Mouse (Mus musculus): ENCODE data around the gene Mapk3. TPM values are rescaled to one million over a fixed set of nuclear protein-coding genes. Genes with fewer than 3 reads are reported as not detected.

Gene Mapk3
- total and polyA plus RNA-seq, 3 experiments = 5.2 to 45.1 TPM; not detected in 1

DNA sequence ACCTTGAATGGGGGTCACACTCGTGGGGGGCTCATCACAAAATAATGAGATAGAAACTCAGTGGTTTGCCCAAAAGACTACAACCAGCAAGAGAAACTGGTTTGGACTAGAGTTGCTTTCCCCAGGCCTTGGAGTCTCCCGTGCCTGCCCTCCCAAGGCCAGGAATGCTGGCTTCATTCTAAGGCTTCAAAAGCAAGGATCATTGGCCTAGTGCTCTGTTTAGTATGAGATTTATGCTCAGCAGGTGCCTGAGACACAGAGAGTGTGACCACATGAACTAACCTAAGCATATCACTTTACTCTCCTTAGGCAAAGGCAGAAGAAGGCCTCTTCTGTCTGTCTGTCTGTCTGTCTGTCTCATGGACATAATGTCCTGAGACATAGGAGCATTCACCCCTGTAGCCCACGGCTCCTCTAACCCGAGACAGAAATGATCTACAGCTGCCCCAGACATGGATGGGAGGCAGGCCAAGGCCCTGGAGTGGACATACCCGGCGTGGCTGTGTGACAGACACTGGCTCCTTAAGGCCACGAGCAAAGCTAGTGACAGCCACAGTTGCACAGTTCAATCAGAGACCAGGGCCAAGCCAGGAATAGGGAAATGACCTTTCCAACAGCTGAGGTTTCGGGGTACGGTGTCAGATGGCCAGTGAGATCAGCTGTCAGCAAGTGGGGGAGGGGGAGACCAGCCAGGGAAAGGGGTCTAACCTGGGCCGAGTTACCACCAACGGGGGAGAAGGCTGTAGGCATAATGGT, 42.9 kb downstream of the Mapk3 start:
- peaks cover 0 to 35% of the 10 kb centered on the region in 2 experiments; a peak in 3 of 4 replicates for H3K36me3 ChIP-seq (ENCODE audit: control insufficient read depth in 1 of 2, insufficient read depth in 2 of 2, low read length in 2 of 2)
- H3K4me1 ChIP-seq (ENCODE audit: control insufficient read depth in 1 of 2, insufficient read depth in 2 of 2, low read length in 2 of 2) = peaks cover 20 to 37% of the 10 kb centered on the region in 2 experiments
- H3K4me3 ChIP-seq (ENCODE audit: control insufficient read depth in 1 of 2, insufficient read depth in 1 of 2, low read depth in 2 of 2, low read length in 2 of 2) = peak overlapping the region; percentile 23 to 25; a peak in 3 of 4 replicates
- H3K9me3 ChIP-seq (replicated peaks; ENCODE audit: insufficient read depth, low read length) = no peaks in the 10 kb centered on the region
- H3K9ac ChIP-seq (ENCODE audit: control insufficient read depth, low read depth, low read length, poor library complexity, severe bottlenecking) = peak overlapping the region; percentile 43
- 0 out of 2 replicates have a peak, but pooled peaks have one; percentile 53 for TF ChIP-seq MAZ (IDR thresholded peaks at IDR 0.05; ENCODE audit: low read depth, low read length)
- 0 out of 2 replicates have a peak, but pooled peaks have one; percentile 1 for TF ChIP-seq TCF12 (IDR thresholded peaks at IDR 0.05; ENCODE audit: low read depth, low read length)
- no peak for TF ChIP-seq CTCF (IDR thresholded peaks at IDR 0.05 in 2 of 3, conservative IDR thresholded peaks at IDR 0.05 in 1 of 3; ENCODE audit: control insufficient read depth in 1 of 3, insufficient read depth in 1 of 3, low read depth in 2 of 3, low read length in 3 of 3, poor library complexity in 1 of 3, severe bottlenecking in 1 of 3)
- no peak for TF ChIP-seq ZKSCAN1 (IDR thresholded peaks at IDR 0.05; ENCODE audit: low read depth, low read length)
- no peak for TF ChIP-seq POLR2AphosphoS2 (IDR thresholded peaks at IDR 0.05; ENCODE audit: low read length)
- no peak for DNase-seq (ENCODE audit: low read depth, low spot score)
- H3K27me3 ChIP-seq (ENCODE audit: control insufficient read depth in 1 of 2, insufficient read depth in 2 of 2, low read length in 2 of 2) = no peaks in the 10 kb centered on the region
- peak overlapping the region; percentile 92 for H3K27ac ChIP-seq (ENCODE audit: control insufficient read depth, low read depth, low read length)
- H3K79me2 ChIP-seq (ENCODE audit: control insufficient read depth, insufficient read depth, low read length, poor library complexity) = peaks cover 22% of the 10 kb centered on the region

DNA sequence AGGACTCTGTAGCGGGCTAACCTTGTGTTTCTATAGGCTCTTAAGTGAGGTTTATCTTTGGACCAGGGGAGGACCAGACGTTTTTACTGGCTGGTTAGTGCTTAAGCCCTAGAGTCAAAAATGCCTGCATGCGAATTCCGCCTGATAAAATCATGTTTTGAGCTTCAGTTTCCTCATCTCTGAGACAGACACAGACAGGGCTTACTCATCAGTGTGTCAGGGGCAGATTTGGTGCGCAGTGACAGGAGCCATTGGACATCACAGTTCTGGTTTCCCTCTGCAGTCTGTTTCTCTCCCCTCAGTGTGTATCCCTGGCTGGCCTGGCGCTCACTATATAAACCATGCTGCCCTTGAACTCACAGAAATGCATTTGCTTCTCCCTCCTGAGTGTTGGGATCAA, 43.8 kb downstream of the Mapk3 start:
- H3K79me2 ChIP-seq (ENCODE audit: control insufficient read depth, insufficient read depth, low read length, poor library complexity) = peaks cover 13% of the 10 kb centered on the region
- H3K36me3 ChIP-seq (ENCODE audit: control insufficient read depth in 1 of 2, insufficient read depth in 2 of 2, low read length in 2 of 2) = peaks cover 0 to 37% of the 10 kb centered on the region in 2 experiments; a peak in 2 of 4 replicates
- DNase-seq (ENCODE audit: low read depth, low spot score) = peak; percentile 94
- H3K27ac ChIP-seq (ENCODE audit: control insufficient read depth, low read depth, low read length) = peak overlapping the region; percentile 92
- peak; percentile 59; the same call in 1 of the 2 replicates for TF ChIP-seq MYC (IDR thresholded peaks at IDR 0.05; ENCODE audit: low read depth, low read length)
- peak; percentile 94 for TF ChIP-seq GATA1 (IDR thresholded peaks at IDR 0.05; ENCODE audit: low read depth, low read length)
- no peak for TF ChIP-seq USF2 (IDR thresholded peaks at IDR 0.05; ENCODE audit: borderline replicate concordance in 1 of 2, insufficient read depth in 1 of 2, low read depth in 1 of 2, low read length in 2 of 2)
- TF ChIP-seq BHLHE40 (IDR thresholded peaks at IDR 0.05; ENCODE audit: borderline replicate concordance, low read depth, low read length) = no peak
- TF ChIP-seq MAX (IDR thresholded peaks at IDR 0.05; ENCODE audit: low read length) = no peak
- 0 out of 2 replicates have a peak, but pooled peaks have one; percentile 15 for TF ChIP-seq MAZ (IDR thresholded peaks at IDR 0.05; ENCODE audit: low read depth, low read length)
- peak; percentile 82 for TF ChIP-seq SIN3A (IDR thresholded peaks at IDR 0.05; ENCODE audit: low read length)
- TF ChIP-seq MYB (IDR thresholded peaks at IDR 0.05; ENCODE audit: low read depth, low read length) = no peak
- peak; percentile 56 for TF ChIP-seq TCF12 (IDR thresholded peaks at IDR 0.05; ENCODE audit: low read depth, low read length)
- peak; percentile 59 for TF ChIP-seq TAL1 (IDR thresholded peaks at IDR 0.05; ENCODE audit: low read length)
- TF ChIP-seq EP300 (IDR thresholded peaks at IDR 0.05; ENCODE audit: low read depth in 1 of 2, low read length in 2 of 2) = peak; percentile 43 to 60
- TF ChIP-seq MAFK (IDR thresholded peaks at IDR 0.05; ENCODE audit: borderline replicate concordance, low read depth, low read length) = no peak
- peak; percentile 41; the same call in 1 of the 2 replicates for TF ChIP-seq NRF1 (IDR thresholded peaks at IDR 0.05; ENCODE audit: insufficient read depth, low read depth, low read length, poor library complexity, severe bottlenecking)
- TF ChIP-seq POLR2A (IDR thresholded peaks at IDR 0.05; ENCODE audit: control insufficient read depth in 1 of 2, insufficient read depth in 1 of 2, low read depth in 1 of 2, low read length in 2 of 2, poor library complexity in 1 of 2) = peak in 1 of 2 experiments; percentile 55; a peak in 1 of 4 replicates
- TF ChIP-seq ZMIZ1 (IDR thresholded peaks at IDR 0.05; ENCODE audit: low read depth, low read length) = no peak; the same call in 1 of the 2 replicates
- peak; percentile 71 for TF ChIP-seq TBP (IDR thresholded peaks at IDR 0.05; ENCODE audit: low read depth, low read length)
- no peak for TF ChIP-seq KAT2A (conservative IDR thresholded peaks at IDR 0.05; ENCODE audit: low read depth, low read length)
- TF ChIP-seq ETS1 (IDR thresholded peaks at IDR 0.05; ENCODE audit: low read depth, low read length) = peak; percentile 87
- 0 out of 2 replicates have a peak, but pooled peaks have one; percentile 12 for TF ChIP-seq ELF1 (IDR thresholded peaks at IDR 0.05; ENCODE audit: low read depth, low read length)
- peak; percentile 50; the same call in 1 of the 2 replicates for TF ChIP-seq HCFC1 (IDR thresholded peaks at IDR 0.05; ENCODE audit: low read depth, low read length)
- TF ChIP-seq NELFE (IDR thresholded peaks at IDR 0.05; ENCODE audit: low read depth, low read length) = peak; percentile 28; the same call in 1 of the 2 replicates
- H3K4me3 ChIP-seq (ENCODE audit: control insufficient read depth in 1 of 2, insufficient read depth in 1 of 2, low read depth in 2 of 2, low read length in 2 of 2) = peak overlapping the region in 1 of 2 experiments; percentile 25; a peak in 2 of 4 replicates
- peaks cover 20 to 46% of the 10 kb centered on the region in 2 experiments for H3K4me1 ChIP-seq (ENCODE audit: control insufficient read depth in 1 of 2, insufficient read depth in 2 of 2, low read length in 2 of 2)
- no peaks in the 10 kb centered on the region for H3K27me3 ChIP-seq (ENCODE audit: control insufficient read depth in 1 of 2, insufficient read depth in 2 of 2, low read length in 2 of 2)
- H3K9me3 ChIP-seq (replicated peaks; ENCODE audit: insufficient read depth, low read length) = no peaks in the 10 kb centered on the region
- H3K9ac ChIP-seq (ENCODE audit: control insufficient read depth, low read depth, low read length, poor library complexity, severe bottlenecking) = peak overlapping the region; percentile 43

Measured in MEL (cell line).